Mouse (Mus musculus): ENCODE measurements at regions not wholly inside any gene's neighbourhood (a gene's known extent, or its start where the extent isn't known, plus 50 kb on each side); places are given as distances from the start of the nearest gene placed in this dataset.

DNA sequence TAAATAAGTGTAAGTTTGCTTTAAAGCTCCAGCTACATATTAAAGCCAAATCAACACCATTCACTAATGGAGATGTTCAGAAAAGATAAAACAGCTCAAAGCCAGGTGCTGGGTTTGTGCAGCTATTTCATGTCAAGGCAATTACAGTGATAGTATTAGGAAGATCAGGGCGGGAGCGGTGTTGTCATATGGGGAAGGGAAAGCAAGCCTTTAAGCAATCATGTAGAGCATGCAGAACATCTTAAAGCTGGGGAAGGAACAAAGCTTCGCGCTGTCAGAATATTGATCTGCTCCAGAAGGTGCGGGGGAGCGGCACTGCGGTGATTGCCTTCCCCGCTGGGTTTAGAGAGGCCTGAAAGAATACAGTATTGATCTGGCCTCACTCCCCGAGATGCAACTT lies 724.9 kb downstream of the Nr2f2 start:
- no peak overlapping the region for H3K9ac ChIP-seq (replicated peaks; ENCODE audit: low read depth)
- no peaks in the 10 kb centered on the region for H3K27me3 ChIP-seq (replicated peaks; ENCODE audit: insufficient read depth, low read length)
- no peaks in the 10 kb centered on the region for H3K36me3 ChIP-seq (ENCODE audit: insufficient read depth, low read length)
- no peaks in the 10 kb centered on the region for H3K4me1 ChIP-seq (ENCODE audit: insufficient read depth, low read depth, low read length)
- DNase-seq (ENCODE audit: low spot score) (no peak), ATAC-seq (no peak)
- H3K27ac ChIP-seq (ENCODE audit: low read length): no peak overlapping the region
- no peak overlapping the region for H3K4me2 ChIP-seq (replicated peaks; ENCODE audit: low read depth, low read length)
- WGBS: 49% methylated on average over 9 of the region's 9 CpGs
- no peaks in the 10 kb centered on the region for H3K9me3 ChIP-seq (ENCODE audit: low read length)
- H3K4me3 ChIP-seq (ENCODE audit: low read depth, low read length): no peak overlapping the region
- no peak for TF ChIP-seq CTCF (IDR thresholded peaks at IDR 0.05)
- TF ChIP-seq EP300 (IDR thresholded peaks at IDR 0.05): no peak

DNA sequence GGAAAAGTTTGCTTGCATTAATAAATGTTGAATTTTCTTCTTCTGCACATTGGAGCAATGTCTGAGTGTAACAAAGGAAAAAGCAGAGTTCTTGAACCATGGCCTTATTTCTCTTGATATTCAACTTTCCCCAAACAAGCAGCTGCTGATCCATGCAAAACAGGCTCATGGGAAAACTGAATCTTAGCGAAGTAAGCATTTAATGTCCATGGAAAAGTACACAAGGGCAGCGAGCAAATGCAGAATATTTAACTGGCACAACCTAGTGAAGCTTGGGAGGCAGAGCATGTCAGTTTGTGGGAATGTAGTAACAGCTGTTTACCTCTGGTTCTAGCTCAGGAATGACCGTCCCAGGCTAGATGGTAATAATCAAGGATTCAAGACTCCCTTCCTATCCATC lies 766.7 kb downstream of the Nr2f2 start:
- no peak for TF ChIP-seq EP300 (IDR thresholded peaks at IDR 0.05)
- 66% methylated on average over 3 of the region's 3 CpGs for WGBS
- no peak overlapping the region for H3K9ac ChIP-seq (replicated peaks; ENCODE audit: low read depth)
- H3K27ac ChIP-seq (ENCODE audit: low read length): no peak overlapping the region
- no peaks in the 10 kb centered on the region for H3K27me3 ChIP-seq (replicated peaks; ENCODE audit: insufficient read depth, low read length)
- H3K4me3 ChIP-seq (ENCODE audit: low read depth, low read length): no peak overlapping the region
- H3K36me3 ChIP-seq (ENCODE audit: insufficient read depth, low read length): no peaks in the 10 kb centered on the region
- ATAC-seq (no peak), DNase-seq (ENCODE audit: low spot score) (no peak)
- no peaks in the 10 kb centered on the region for H3K4me1 ChIP-seq (ENCODE audit: insufficient read depth, low read depth, low read length)
- no peaks in the 10 kb centered on the region for H3K9me3 ChIP-seq (ENCODE audit: low read length)
- H3K4me2 ChIP-seq (replicated peaks; ENCODE audit: low read depth, low read length): no peak overlapping the region

DNA sequence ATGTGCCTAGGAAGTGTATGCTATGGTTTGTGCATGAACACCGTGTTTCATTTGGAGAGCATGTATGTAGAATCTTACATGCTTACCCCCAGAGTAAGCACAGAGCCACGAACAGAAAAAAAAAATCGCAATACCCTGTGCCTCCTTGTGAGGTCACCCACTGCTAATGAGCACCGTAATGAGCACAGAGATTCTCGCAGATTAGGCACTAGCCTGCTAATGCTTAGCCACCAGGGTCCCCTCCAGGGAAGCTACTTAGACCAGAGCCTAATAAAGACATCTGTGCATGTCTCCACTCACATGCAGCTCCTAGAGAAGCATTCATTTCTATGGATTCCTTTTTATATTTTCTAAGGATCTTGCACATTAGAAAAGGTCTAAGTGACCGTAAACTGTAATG lies 780.8 kb downstream of the Nr2f2 start:
- no peak for ATAC-seq
- no peak overlapping the region for H3K4me2 ChIP-seq (replicated peaks; ENCODE audit: low read depth, low read length)
- no peak overlapping the region for H3K9ac ChIP-seq (replicated peaks; ENCODE audit: low read depth)
- no peaks in the 10 kb centered on the region for H3K9me3 ChIP-seq (ENCODE audit: low read length)
- H3K27ac ChIP-seq (ENCODE audit: low read length): no peak overlapping the region
- no peaks in the 10 kb centered on the region for H3K4me1 ChIP-seq (ENCODE audit: insufficient read depth, low read depth, low read length)
- H3K36me3 ChIP-seq (ENCODE audit: insufficient read depth, low read length): no peaks in the 10 kb centered on the region
- H3K27me3 ChIP-seq (replicated peaks; ENCODE audit: insufficient read depth, low read length): no peaks in the 10 kb centered on the region
- TF ChIP-seq CTCF (IDR thresholded peaks at IDR 0.05) (peak; percentile 14; the same call in 1 of the 2 replicates), EP300 (IDR thresholded peaks at IDR 0.05) (no peak)
- DNase-seq (ENCODE audit: low spot score): no peak
- WGBS: 50% methylated on average over 6 of the region's 6 CpGs
- no peak overlapping the region for H3K4me3 ChIP-seq (ENCODE audit: low read depth, low read length)

DNA sequence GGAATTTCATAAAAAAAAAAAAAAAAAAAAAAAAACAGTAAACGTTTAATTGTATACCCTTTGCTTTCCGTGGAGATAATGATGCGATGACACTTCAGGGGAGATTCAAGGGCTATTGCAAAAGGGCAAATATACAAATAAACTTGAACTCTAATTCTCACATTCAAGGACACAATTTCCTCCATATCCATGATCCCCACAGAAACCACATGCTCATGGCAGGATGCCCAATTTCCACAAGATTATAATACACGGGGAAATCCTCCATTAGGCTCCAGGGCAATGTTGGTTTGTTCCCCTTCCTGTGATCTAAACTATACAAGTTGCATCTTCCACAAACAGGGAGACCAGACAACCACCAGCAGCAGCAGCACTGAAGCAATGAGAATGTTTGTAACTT lies 781.4 kb downstream of the Nr2f2 start:
- 44% methylated on average over 4 of the region's 4 CpGs for WGBS

DNA sequence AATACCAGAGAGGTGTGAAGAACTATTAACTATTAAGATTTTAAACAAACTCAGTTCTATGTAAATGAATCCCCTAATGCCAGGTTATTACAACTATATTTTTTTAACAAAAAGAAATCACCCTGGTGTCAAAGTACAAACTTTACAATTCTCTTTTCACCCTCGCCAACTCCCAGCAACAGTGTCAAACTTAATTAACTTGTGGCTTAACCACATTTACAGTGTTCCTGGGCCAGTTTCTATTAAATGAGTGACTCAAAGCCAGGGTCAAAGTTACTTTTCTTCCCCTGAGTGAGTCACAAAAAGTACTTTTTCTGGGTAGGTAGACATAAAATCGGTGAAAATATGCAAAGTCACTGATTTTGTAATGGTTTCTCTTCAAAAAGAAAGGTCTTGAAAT lies 782.0 kb downstream of the Nr2f2 start:
- Histone ChIP-seq H3K4me1 (ENCODE audit: insufficient read depth, low read depth, low read length) (no peaks in the 10 kb centered on the region), H3K9ac (replicated peaks; ENCODE audit: low read depth) (no peak overlapping the region), H3K27me3 (replicated peaks; ENCODE audit: insufficient read depth, low read length) (no peaks in the 10 kb centered on the region), H3K9me3 (ENCODE audit: low read length) (no peaks in the 10 kb centered on the region), H3K4me2 (replicated peaks; ENCODE audit: low read depth, low read length) (no peak overlapping the region), H3K4me3 (ENCODE audit: low read depth, low read length) (no peak overlapping the region), H3K36me3 (ENCODE audit: insufficient read depth, low read length) (no peaks in the 10 kb centered on the region), H3K27ac (ENCODE audit: low read length) (no peak overlapping the region)
- no peak for TF ChIP-seq EP300 (IDR thresholded peaks at IDR 0.05)
- no peak for TF ChIP-seq CTCF (IDR thresholded peaks at IDR 0.05)
- no peak for ATAC-seq
- 87% methylated on average over 2 of the region's 2 CpGs for WGBS
- no peak for DNase-seq (ENCODE audit: low spot score)

More for the DNA sequence above, 781.4 kb downstream of the Nr2f2 start:
- Histone ChIP-seq H3K36me3 (ENCODE audit: insufficient read depth, low read length) (no peaks in the 10 kb centered on the region), H3K4me2 (replicated peaks; ENCODE audit: low read depth, low read length) (no peak overlapping the region), H3K27me3 (replicated peaks; ENCODE audit: insufficient read depth, low read length) (no peaks in the 10 kb centered on the region), H3K9ac (replicated peaks; ENCODE audit: low read depth) (no peak overlapping the region), H3K27ac (ENCODE audit: low read length) (no peak overlapping the region), H3K4me1 (ENCODE audit: insufficient read depth, low read depth, low read length) (no peaks in the 10 kb centered on the region), H3K9me3 (ENCODE audit: low read length) (no peaks in the 10 kb centered on the region), H3K4me3 (ENCODE audit: low read depth, low read length) (no peak overlapping the region)
- ATAC-seq (no peak), DNase-seq (ENCODE audit: low spot score) (no peak)
- no peak for TF ChIP-seq EP300 (IDR thresholded peaks at IDR 0.05)
- TF ChIP-seq CTCF (IDR thresholded peaks at IDR 0.05): no peak

DNA sequence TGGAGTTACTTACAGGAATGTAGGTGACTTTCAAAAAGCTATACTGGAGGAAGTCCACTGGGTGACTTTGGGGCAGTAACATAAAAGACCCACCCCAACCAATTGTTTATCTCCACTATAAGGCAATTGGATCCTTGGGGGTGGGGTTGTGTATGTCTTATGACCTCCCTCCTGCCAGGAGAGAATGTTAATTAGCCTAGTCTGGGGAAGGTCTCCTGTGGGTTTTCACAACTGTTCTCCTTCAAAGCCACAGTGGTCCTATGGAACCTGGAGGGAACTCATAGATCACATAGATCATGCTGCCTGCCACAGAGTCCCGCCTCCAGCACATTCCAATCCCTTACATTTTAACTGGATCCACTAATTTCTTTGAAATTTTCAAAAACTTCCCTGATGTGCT lies 782.6 kb downstream of the Nr2f2 start:
- DNase-seq (ENCODE audit: low spot score) (no peak), ATAC-seq (no peak)
- Histone ChIP-seq H3K9ac (replicated peaks; ENCODE audit: low read depth) (no peak overlapping the region), H3K4me3 (ENCODE audit: low read depth, low read length) (no peak overlapping the region), H3K9me3 (ENCODE audit: low read length) (no peaks in the 10 kb centered on the region), H3K27me3 (replicated peaks; ENCODE audit: insufficient read depth, low read length) (no peaks in the 10 kb centered on the region), H3K4me2 (replicated peaks; ENCODE audit: low read depth, low read length) (no peak overlapping the region), H3K27ac (ENCODE audit: low read length) (no peak overlapping the region), H3K36me3 (ENCODE audit: insufficient read depth, low read length) (no peaks in the 10 kb centered on the region), H3K4me1 (ENCODE audit: insufficient read depth, low read depth, low read length) (no peaks in the 10 kb centered on the region)
- WGBS: 68% methylated on average over 1 of the region's 1 CpGs
- TF ChIP-seq CTCF (IDR thresholded peaks at IDR 0.05): no peak
- TF ChIP-seq EP300 (IDR thresholded peaks at IDR 0.05): no peak

DNA sequence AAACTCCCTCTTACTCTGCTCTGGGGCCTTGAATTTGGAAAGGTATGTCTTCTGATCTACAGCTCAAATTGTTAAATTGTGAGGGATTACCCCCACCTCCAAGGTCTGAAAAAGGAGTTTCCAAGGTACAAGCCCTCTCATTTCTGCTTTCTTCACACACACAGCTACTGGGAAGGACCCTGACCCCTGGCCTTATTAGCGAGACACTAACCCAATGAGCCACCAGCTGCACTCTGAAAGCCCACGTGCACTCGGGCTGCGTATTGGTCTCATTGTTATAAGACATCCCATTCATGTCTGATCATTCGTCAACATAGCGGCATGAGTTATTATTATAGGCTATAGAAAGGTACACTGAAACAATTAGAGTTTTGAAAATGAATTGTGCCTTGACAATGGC lies 784.9 kb downstream of the Nr2f2 start:
- Histone ChIP-seq H3K27me3 (replicated peaks; ENCODE audit: insufficient read depth, low read length) (no peaks in the 10 kb centered on the region), H3K27ac (ENCODE audit: low read length) (no peak overlapping the region), H3K4me1 (ENCODE audit: insufficient read depth, low read depth, low read length) (no peaks in the 10 kb centered on the region), H3K4me3 (ENCODE audit: low read depth, low read length) (no peak overlapping the region), H3K9me3 (ENCODE audit: low read length) (no peaks in the 10 kb centered on the region), H3K9ac (replicated peaks; ENCODE audit: low read depth) (no peak overlapping the region), H3K4me2 (replicated peaks; ENCODE audit: low read depth, low read length) (no peak overlapping the region), H3K36me3 (ENCODE audit: insufficient read depth, low read length) (no peaks in the 10 kb centered on the region)
- no peak for DNase-seq (ENCODE audit: low spot score)
- 72% methylated on average over 6 of the region's 6 CpGs for WGBS
- TF ChIP-seq CTCF (IDR thresholded peaks at IDR 0.05) (no peak), EP300 (IDR thresholded peaks at IDR 0.05) (no peak)
- ATAC-seq: no peak

All from lung, postnatal 0 days (tissue).